Comparison of ENCODE assay signal across 16 mouse cellular contexts in genomic region chr2:76563862-76564261, GRCm38 (mm10).
DNase-seq lines count a peak whose midpoint lies in the region; TF ChIP-seq lines count a peak whose summit lies in the region.
"Had no signal": no experiment of that assay in that cellular context is flagged by ENCODE, and none has a peak within 500 bp of the region (broad histone marks: within the 10 kb centered on the region; RNA-seq: fewer than 3 reads in every experiment).

No protein-coding gene starts in this region.

- peak; percentile 51 for DNase-seq in urinary bladder, postnatal 25 days (ENCODE audit: low spot score)
- no peak for DNase-seq in urinary bladder, postnatal 10 days (ENCODE audit: low spot score)
- peak; percentile 90 for DNase-seq in kidney, adult 2 months
- peak; percentile 77 to 90 for DNase-seq in kidney, postnatal 36 days
- DNase-seq in thymus, postnatal 4 days = no peak
- DNase-seq in midbrain, embryonic 10.5 days (ENCODE audit: low spot score) = no peak
- no peak for DNase-seq in adrenal gland, adult 2 months
- DNase-seq: cerebellum, adult 11-12 months; heart, postnatal 10 days; left cerebral cortex, postnatal 4 days; thymus, postnatal 36 days had no signal

- 12% methylated on average over 4 of the region's 4 CpGs for WGBS in kidney, adult 2 months
- 84% methylated on average over 4 of the region's 4 CpGs for WGBS in midbrain, embryonic 10.5 days

- peak overlapping the region; percentile 44; the same call in 1 of the 2 replicates for H3K27ac ChIP-seq in kidney, adult 2 months (ENCODE audit: insufficient read depth, low read depth, low read length)
- H3K27ac ChIP-seq in midbrain, embryonic 10.5 days (replicated peaks) = no peak overlapping the region
- H3K27ac ChIP-seq: embryonic facial prominence, embryonic 15.5 days; forebrain, embryonic 12.5 days; hindbrain, embryonic 15.5 days; lung, embryonic 15.5 days; midbrain, embryonic 12.5 days had no signal

- peaks cover 9% of the 10 kb centered on the region for H3K4me1 ChIP-seq in kidney, adult 2 months (ENCODE audit: control insufficient read depth, insufficient read depth, low read length)
- H3K4me1 ChIP-seq in midbrain, embryonic 10.5 days = no peaks in the 10 kb centered on the region
- H3K4me1 ChIP-seq: embryonic facial prominence, embryonic 15.5 days; hindbrain, embryonic 15.5 days; lung, embryonic 15.5 days; midbrain, embryonic 12.5 days had no signal

- H3K36me3 ChIP-seq in kidney, adult 2 months (ENCODE audit: control insufficient read depth, insufficient read depth, low read length) = peaks cover 3% of the 10 kb centered on the region
- no peaks in the 10 kb centered on the region for H3K36me3 ChIP-seq in midbrain, embryonic 10.5 days
- H3K36me3 ChIP-seq: embryonic facial prominence, embryonic 15.5 days; forebrain, embryonic 12.5 days; lung, embryonic 15.5 days; midbrain, embryonic 12.5 days had no signal

- H3K4me3 ChIP-seq in kidney, adult 2 months (ENCODE audit: insufficient read depth, low read depth, low read length) = no peak overlapping the region
- H3K4me3 ChIP-seq in midbrain, embryonic 10.5 days = no peak overlapping the region
- H3K4me3 ChIP-seq: embryonic facial prominence, embryonic 15.5 days; forebrain, embryonic 12.5 days; hindbrain, embryonic 15.5 days; lung, embryonic 15.5 days; midbrain, embryonic 12.5 days had no signal

- no peak for TF ChIP-seq CTCF in kidney, adult 2 months (conservative IDR thresholded peaks at IDR 0.05; ENCODE audit: insufficient read depth, insufficient read length, low read depth, low read length)

- TF ChIP-seq POLR2A in kidney, adult 2 months (IDR thresholded peaks at IDR 0.05; ENCODE audit: low read depth, low read length) = no peak

- no peaks in the 10 kb centered on the region for H3K9me3 ChIP-seq in midbrain, embryonic 10.5 days (replicated peaks)
- H3K9me3 ChIP-seq: embryonic facial prominence, embryonic 15.5 days; forebrain, embryonic 12.5 days; hindbrain, embryonic 15.5 days; lung, embryonic 15.5 days; midbrain, embryonic 12.5 days had no signal

- H3K27me3 ChIP-seq in kidney, adult 2 months (replicated peaks; ENCODE audit: control insufficient read depth, insufficient read depth, low read length) = no peaks in the 10 kb centered on the region
- H3K27me3 ChIP-seq in midbrain, embryonic 10.5 days (ENCODE audit: low read depth, poor library complexity, severe bottlenecking) = no peaks in the 10 kb centered on the region
- H3K27me3 ChIP-seq: embryonic facial prominence, embryonic 15.5 days; forebrain, embryonic 12.5 days; hindbrain, embryonic 15.5 days; lung, embryonic 15.5 days; midbrain, embryonic 12.5 days had no signal

Comparison
In these comparisons a context has a peak if more than half of its experiments do, and no peak if none do; other contexts are left out.
1. DNase-seq: peak in urinary bladder, postnatal 25 days (single experiment), kidney, adult 2 months (single experiment) and kidney, postnatal 36 days (2 of 2); none in urinary bladder, postnatal 10 days (single experiment), thymus, postnatal 4 days (single experiment), midbrain, embryonic 10.5 days (single experiment) and adrenal gland, adult 2 months (single experiment).